Mouse (Mus musculus) adrenal gland, adult 2 months (tissue): ENCODE data around the gene Crygd. TPM values are rescaled to one million over a fixed set of nuclear protein-coding genes. Genes with fewer than 3 reads are reported as not detected.

Source experiments
- DNase-seq: peaks from one replicate; pipeline ENCODE4 v3.0.0; 2021
- polyA plus RNA-seq: library from polyadenylated mRNA; depleted of rRNA; stranded (reverse); fragments of >200 nt; gene quantifications from 2 replicates; pipeline ENCODE4 v1.2.3, GENCODE M21; 2012; rRNA removed
- total RNA-seq, 2 experiments: library from RNA; stranded (reverse); gene quantifications; 2 replicates each; pipeline ENCODE4 v1.2.3; 2021

The Crygd gene
- total and polyA plus RNA-seq, 3 experiments, result 1.3 TPM; not detected in 2

- DNase-seq, result peak; percentile 79
Measured at GRCm38 (mm10) chr1:65043433-65043832, 19.8 kb downstream of the Crygd start.

GRCm38 (mm10) chr1:65041837-65042236 lies 21.4 kb downstream of the Crygd start:
- no peak for DNase-seq

- peak; percentile 93 for DNase-seq
Measured at GRCm38 (mm10) chr1:65040806-65041205, 22.4 kb downstream of the Crygd start.

GRCm38 (mm10) chr1:65039679-65040078 lies 23.6 kb downstream of the Crygd start:
- no peak for DNase-seq

- no peak for DNase-seq
Measured at GRCm38 (mm10) chr1:65037542-65037941, 25.7 kb downstream of the Crygd start.

GRCm38 (mm10) chr1:65035513-65035912 lies 27.7 kb downstream of the Crygd start:
- no peak for DNase-seq

GRCm38 (mm10) chr1:65032641-65033040 lies 30.6 kb downstream of the Crygd start, which contains the start of gene Akr1cl:
TSS of gene Akr1cl (minus strand) at chr1:65032759.
- peak; percentile 88 for DNase-seq

- peak; percentile 73 for DNase-seq
Measured at GRCm38 (mm10) chr1:65028206-65028605, 35.0 kb downstream of the Crygd start.

- no peak for DNase-seq
Measured at GRCm38 (mm10) chr1:65012726-65013125, 50.5 kb downstream of the Crygd start.

Other genes with a start within 250 kb of the Crygd start
- 10 to 100 TPM; 12.7 to 21.4 TPM for gene Plekhm3, start 106.6 kb downstream of the Crygd start, total RNA-seq
- gene Plekhm3, start 106.6 kb downstream of the Crygd start, polyA plus RNA-seq, result 3.8 and 3.9 TPM in 2 replicates
- gene Akr1cl, start 30.7 kb downstream of the Crygd start, total RNA-seq, result 100 to 1,000 TPM; 844 to 986 TPM
- gene Akr1cl, start 30.7 kb downstream of the Crygd start, polyA plus RNA-seq, result 169 and 242 TPM in 2 replicates
- not detected for gene Cryge, start 12.3 kb downstream of the Crygd start, total RNA-seq
- gene Cryge, start 12.3 kb downstream of the Crygd start, polyA plus RNA-seq, result 0.65 TPM in 1 of 2 replicates, not detected in the other
- not detected for gene Crygc, start 10.2 kb upstream of the Crygd start, total RNA-seq
- not detected in 2 replicates for gene Crygc, start 10.2 kb upstream of the Crygd start, polyA plus RNA-seq
- gene Crygb, start 18.8 kb upstream of the Crygd start, total RNA-seq, result not detected
- not detected in 2 replicates for gene Crygb, start 18.8 kb upstream of the Crygd start, polyA plus RNA-seq
- not detected for gene Cryga, start 39.9 kb upstream of the Crygd start, total RNA-seq
- gene Cryga, start 39.9 kb upstream of the Crygd start, polyA plus RNA-seq, result not detected in 2 replicates
- gene Gm28845, start 56.1 kb upstream of the Crygd start, total RNA-seq, result not detected
- gene Gm28845, start 56.1 kb upstream of the Crygd start, polyA plus RNA-seq, result not detected in 2 replicates
- not detected for gene D630023F18Rik, start 59.8 kb upstream of the Crygd start, total RNA-seq
- not detected in 2 replicates for gene D630023F18Rik, start 59.8 kb upstream of the Crygd start, polyA plus RNA-seq
- gene Idh1, start 123.0 kb upstream of the Crygd start, total RNA-seq, result 100 to 1,000 TPM; 567 to 693 TPM
- gene Idh1, start 123.0 kb upstream of the Crygd start, polyA plus RNA-seq, result 50.2 and 59.9 TPM in 2 replicates
- 10 to 100 TPM; 29.1 to 38.3 TPM for gene Pikfyve, start 123.2 kb upstream of the Crygd start, total RNA-seq
- gene Pikfyve, start 123.2 kb upstream of the Crygd start, polyA plus RNA-seq, result 5.7 and 8.0 TPM in 2 replicates
- gene Pth2r, start 218.6 kb upstream of the Crygd start, total RNA-seq, result not detected
- not detected in 2 replicates for gene Pth2r, start 218.6 kb upstream of the Crygd start, polyA plus RNA-seq